Mouse (Mus musculus) ES-E14 (cell line): ENCODE measurements around the gene Pin4.

Source experiments
- CHD2 ChIP-seq: IDR thresholded peaks from 2 replicates; pipeline ENCODE4 v1.6.1; 2014; ENCODE audit warnings: mild to moderate bottlenecking, low read depth, low read length, inconsistent platforms
- HCFC1 ChIP-seq: IDR thresholded peaks from 2 replicates; pipeline ENCODE4 v1.6.1; 2012; ENCODE audit warnings: low read length, inconsistent platforms, borderline replicate concordance; ENCODE audit not compliant: insufficient read depth
- MAFK ChIP-seq: IDR thresholded peaks from 2 replicates; pipeline ENCODE4 v1.6.1; 2014; ENCODE audit warnings: mild to moderate bottlenecking, low read depth, low read length, inconsistent platforms; ENCODE audit not compliant: insufficient read depth
- ZC3H11A ChIP-seq: IDR thresholded peaks from 2 replicates; pipeline ENCODE4 v1.6.1; 2012; ENCODE audit warnings: low read depth, mild to moderate bottlenecking, inconsistent platforms, low read length, borderline replicate concordance

GRCm38 (mm10) chrX:102082340-102082739 lies 36.9 kb upstream of the Pin4 start:
- no peak for TF ChIP-seq ZC3H11A
- TF ChIP-seq HCFC1 = no peak
- TF ChIP-seq MAFK = no peak
- no peak for TF ChIP-seq CHD2
